Mouse (Mus musculus) megakaryocyte-erythroid progenitor cell, adult 5-6 weeks (primary cell): ENCODE results near the gene Pde3a. TPM values are rescaled to one million over a fixed set of nuclear protein-coding genes. Genes with fewer than 3 reads are reported as not detected.

Source experiments
- ATAC-seq: replicated peaks from 2 replicates; pipeline ENCODE4 v1.8.0; 2016; ENCODE audit warnings: mild to moderate bottlenecking, inconsistent platforms; ENCODE audit not compliant: severe bottlenecking, poor library complexity, low FRiP score, low TSS enrichment
- total RNA-seq, 2 experiments: library from RNA; stranded (forward) in 1 of 2; stranded (reverse) in 1 of 2; fragments of 200-1000, 215-1000 nt in 1 of 2; fragments of >200 nt in 1 of 2; fragmentation: Nextera tagmentation in 1 of 2; gene quantifications; 2 replicates each; pipeline ENCODE4 v1.2.3; 2014 to 2017

Pde3a gene
- total RNA-seq, 2 experiments from 2014 or later = not detected

DNA sequence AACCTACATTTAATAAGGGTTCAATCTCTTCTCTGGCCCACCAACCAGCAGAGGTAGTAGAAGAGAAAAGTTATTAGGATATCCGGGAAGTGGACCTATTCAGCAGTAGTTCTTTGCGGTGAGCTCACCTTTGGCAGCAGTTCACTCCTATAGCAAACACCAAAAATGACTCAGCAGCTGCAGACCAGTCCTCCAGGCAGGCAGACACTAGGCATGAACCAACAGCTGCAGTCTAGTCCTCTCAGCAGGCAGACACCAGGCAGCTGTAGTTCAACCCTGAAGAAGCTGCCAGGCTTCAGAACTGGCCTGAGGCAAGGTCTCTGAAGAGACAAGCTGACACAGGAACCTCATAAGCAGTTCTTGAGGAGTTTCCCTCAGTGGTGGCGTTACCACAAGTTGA, 207.5 kb downstream of the Pde3a start:
- ATAC-seq = no peak

GRCm38 (mm10) chr6:141470251-141470650, 221.2 kb downstream of the Pde3a start:
- no peak for ATAC-seq

DNA sequence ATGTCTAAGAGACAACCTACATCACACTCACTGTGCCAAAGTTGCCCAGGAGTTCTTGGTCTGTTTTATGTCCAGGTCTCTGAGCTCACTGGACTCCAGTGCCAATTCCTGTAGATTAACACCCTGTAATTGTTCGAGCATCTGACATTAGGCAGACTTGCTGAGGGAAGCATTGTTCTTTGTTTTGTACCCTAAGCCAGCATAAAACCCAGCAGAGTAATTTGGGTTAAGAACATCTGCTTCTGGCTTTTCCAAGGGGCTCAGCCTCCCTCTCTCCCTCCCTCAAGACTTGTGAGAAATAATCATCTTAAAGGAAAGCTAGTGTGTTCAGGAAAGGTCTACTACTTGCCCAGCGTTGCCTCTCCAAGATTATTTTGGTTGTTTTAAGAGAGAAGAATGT, 225.2 kb downstream of the Pde3a start:
- no peak for ATAC-seq

DNA sequence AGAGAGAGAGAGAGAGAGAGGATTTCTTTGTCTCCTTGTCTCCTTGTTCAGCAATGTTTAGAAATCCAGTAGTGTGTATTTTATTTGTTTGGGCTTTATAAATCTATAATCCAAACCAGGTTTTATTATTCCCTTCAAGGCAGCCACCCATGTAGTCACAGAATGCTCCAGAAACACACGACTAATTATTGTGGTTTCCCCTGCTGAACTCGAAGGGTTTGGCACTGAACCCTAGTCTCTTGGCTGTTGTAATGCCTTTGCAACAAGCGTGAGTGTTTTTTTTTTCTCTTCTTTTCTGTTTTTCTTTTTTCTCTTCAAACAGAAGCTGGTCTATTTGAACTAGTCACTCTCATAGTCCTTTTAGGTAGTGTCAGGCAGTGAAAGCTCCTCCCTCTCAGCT, 225.6 kb downstream of the Pde3a start:
- no peak for ATAC-seq

GRCm38 (mm10) chr6:141485302-141486021, 236.4 kb downstream of the Pde3a start:
- ATAC-seq = no peak

DNA sequence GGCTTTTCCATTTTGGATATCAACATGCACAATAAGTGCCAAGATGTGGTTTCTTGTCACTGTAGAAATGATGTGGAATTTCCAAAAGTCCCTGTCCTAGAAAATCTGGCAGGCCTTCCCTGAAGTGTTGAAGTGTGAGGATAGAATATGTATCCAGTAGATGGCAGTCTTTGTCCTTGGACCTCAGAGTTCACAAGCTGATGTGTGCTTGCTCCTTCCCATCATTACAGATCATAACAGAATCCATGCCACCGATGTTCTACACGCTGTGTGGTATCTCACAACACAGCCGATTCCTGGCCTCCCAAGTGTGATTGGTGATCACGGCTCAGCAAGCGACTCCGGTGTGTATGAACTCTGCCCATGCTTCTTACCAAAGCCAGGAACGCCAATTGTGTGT, 238.2 kb downstream of the Pde3a start:
- no peak for ATAC-seq

DNA sequence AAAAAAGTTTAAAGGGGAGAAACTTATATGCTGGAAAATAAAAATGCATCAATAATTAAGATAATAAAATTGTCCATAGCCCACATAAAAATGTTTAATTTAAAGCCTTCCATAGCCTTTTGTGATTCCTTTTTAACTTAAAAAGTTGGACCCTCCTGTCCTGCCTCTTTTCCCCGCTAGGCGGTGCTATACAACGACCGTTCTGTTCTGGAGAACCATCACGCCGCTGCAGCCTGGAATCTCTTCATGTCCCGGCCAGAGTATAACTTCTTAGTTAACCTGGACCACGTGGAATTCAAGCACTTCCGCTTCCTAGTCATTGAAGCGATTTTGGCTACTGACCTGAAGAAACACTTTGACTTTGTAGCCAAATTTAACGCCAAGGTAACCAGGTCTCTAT, 239.6 kb downstream of the Pde3a start:
- ATAC-seq = peak; percentile 57; the same call in 1 of the 2 replicates

GRCm38 (mm10) chr6:141494909-141495308, 245.8 kb downstream of the Pde3a start:
- no peak for ATAC-seq

DNA sequence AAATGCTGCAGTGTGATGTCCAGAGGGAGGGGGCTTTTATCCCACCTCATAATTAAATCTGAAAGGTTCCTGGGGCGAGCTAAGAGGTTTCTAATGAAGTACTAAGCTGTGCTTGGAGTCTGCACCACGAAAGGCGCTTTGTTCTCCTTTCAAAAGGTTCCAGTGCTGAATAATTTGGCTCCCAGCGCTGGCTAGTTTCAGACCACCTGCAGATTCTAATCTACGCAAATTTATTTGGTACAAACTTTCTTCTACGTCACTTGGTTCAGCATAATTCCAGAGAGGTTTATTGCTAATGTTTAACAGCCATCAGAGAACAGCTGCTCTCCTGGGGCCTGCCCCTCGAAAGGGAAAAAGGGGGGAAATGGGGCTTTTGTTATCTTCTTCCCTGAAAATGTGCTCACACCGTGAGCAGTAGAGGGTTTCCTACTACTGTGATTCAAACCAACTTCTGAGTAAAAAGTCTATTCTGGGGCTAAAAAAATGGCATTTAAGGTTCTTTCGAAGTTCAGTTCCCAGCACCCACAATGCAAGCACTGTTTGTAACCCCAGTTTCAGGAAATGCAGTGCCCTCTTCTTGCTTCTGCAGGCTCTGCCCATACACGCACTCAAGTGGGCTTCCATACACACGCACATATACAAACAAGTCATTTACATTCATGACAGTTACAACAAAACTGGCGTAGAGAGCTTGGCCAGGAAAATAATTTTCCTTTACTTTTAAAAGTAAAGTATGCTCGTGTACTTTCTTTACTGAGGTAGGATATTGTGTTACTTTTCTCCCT, 246.8 kb downstream of the Pde3a start:
- ATAC-seq = no peak

GRCm38 (mm10) chr6:141499511-141499910, 250.4 kb downstream of the Pde3a start:
- no peak for ATAC-seq

- no peak for ATAC-seq
Measured at GRCm38 (mm10) chr6:141501171-141501570, 252.1 kb downstream of the Pde3a start.

DNA sequence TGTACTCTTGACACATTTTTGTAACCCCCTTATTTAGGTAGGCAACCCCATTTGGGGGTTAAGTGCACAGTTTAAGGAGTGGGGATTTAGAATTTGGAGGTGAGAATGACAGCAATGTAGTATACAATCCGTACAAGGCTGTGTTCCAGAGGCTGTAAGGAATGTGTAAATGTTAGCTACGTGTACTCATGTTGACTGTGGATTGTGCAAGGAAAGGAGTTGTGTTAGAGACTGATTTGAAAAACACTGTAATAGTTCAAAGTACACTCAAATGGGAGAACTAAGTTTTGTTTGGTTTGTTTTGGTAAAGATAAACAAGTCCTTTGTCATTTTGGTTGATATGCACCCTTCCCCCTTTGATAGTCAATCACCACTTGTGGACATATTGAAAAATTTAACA, 273.5 kb downstream of the Pde3a start:
- ATAC-seq = no peak

DNA sequence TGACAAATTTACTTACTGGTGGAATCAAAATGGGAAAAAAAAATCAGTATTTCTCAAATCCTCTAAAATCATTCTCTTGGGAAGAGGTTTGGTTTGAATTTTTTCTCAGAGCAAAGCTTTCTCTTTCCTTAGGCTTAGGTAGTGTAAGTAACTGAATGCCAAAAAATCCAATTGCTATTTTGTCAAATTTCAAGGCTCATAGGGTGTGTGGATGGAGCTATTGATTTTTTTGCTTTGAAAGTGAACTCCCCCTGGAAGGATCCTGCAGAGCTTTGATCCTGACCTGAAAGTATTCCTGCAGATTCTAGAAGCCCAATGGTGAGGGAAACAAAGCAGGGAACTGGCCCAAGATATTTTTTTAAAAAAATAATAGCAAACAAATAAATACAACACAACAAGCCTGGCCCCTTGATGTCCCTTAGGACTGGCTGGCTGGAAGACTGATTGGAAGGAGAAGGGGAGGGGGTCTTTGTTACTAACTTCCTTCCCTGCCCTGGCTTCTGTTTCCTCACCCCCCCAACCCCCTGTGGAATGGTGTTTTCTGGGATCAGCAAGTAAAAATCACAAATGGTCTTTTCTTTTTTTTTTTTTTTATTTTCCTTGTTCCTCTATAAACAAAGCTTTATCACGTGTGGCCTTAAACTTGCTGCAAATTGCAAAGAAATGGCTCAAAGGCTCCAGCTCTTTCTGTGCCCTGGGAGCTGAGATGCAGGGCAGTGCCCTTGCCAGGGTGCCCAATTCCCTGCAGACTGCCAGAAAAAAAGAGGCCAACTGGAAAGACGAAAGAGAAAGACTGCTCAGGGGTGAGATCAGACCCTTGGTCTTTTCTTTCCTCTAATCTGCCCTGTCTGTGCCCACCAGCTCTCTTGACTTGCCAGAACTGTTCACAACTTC, 274.9 kb downstream of the Pde3a start, which contains the start of gene Slco1c1:
TSS of gene Slco1c1 (plus strand) at position 622 of the 894 bp plus-strand sequence.
- no peak for ATAC-seq

DNA sequence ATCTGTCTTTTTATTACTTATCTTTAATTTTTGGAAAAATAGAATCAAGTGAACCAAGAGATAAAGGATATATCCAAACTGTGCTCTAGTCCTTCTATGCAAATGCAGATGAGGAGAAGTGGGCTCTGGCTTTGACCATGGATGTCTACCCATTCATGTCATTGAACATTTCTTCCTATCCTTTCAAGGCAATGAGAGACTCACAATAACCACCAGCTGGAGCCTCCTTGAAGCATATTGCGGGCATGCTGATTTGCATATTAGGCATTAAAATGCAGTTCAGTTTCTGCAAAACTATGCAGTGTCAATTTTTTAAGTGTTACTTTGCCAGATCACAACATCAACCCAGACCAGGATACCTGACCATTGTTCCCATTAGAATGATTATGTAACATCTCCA, 276.7 kb downstream of the Pde3a start:
- no peak for ATAC-seq

DNA sequence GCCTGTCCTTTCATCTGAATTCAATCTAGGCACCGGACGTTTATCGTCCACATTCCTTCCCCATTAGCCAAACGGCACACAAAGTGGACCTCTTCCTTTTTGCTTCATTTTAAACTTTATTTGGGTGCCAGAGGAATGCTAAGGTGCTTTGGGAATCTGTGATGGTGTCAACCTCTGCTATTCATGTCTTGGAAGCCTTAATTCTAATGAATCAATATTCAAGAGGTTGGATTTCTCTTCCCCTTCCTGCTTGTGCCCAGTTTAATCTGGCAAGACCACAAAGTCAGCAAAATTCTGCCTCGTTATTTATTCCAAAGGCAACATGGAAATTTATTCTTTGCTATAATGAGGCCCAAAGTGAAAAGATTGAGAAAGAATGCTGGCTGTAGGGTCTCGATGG, 281.8 kb downstream of the Pde3a start:
- no peak for ATAC-seq

DNA sequence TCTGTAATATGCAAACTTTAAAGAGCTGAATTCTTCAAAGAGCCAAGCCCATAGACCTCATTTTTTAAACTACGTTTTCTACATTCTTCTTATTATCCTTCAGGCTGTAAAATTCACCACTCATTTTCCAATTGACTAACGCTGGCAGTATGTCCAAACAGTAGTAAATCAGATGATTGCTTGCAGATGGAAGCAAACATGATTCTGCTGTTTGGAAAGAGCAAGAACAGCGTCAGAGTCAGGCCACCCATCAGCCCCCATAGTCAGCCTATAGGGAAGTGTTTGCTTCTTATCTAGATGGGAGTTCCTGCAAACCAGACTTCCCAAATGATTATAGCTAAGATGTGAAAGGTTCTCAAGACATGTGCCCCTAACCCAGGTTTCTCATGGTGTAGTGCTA, 288.2 kb downstream of the Pde3a start:
- ATAC-seq = no peak

DNA sequence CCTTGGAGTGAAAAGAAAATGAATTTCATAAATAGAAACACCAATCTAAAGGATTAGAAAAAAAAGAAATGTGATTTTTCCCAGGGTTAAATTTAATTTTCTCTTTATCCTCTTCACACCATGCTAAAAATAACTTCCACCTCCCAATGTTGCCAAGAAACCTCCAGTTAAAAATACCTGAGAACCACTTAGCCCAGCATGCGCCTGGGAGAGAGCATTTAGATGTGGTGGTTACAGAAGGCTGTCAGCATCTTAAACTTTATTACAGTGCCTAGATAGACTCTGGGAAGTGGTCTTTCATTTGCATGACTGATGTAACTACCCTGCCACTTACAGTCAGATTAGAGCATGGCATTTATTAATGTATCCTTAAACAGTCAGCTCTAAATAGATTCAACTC, 292.1 kb downstream of the Pde3a start:
- no peak for ATAC-seq

GRCm38 (mm10) chr6:141543344-141543743, 294.3 kb downstream of the Pde3a start:
- no peak for ATAC-seq
